Mouse (Mus musculus) forebrain, embryonic 14.5 days (tissue): ENCODE measurements around the gene Plod2. TPM values are rescaled to one million over a fixed set of nuclear protein-coding genes. Genes with fewer than 3 reads are reported as not detected.
A peak's percentile ranks its signal among the peaks of the same experiment; 100 is the strongest.

Experiments used
- ATAC-seq: fragments of 200-750 bp; cut with Nextera tagmentation; 2 replicates; pipeline ENCODE4 v1.8.0; 2017; ENCODE audit warnings: mild to moderate bottlenecking, moderate library complexity
- DNase-seq: peaks from one replicate; pipeline ENCODE4 v3.0.0-alpha.2; 2015; ENCODE audit warnings: low spot score
- H3K27ac ChIP-seq: fragments of 300-500 bp; sonication (generic); 2 replicates; pipeline ENCODE4 v1.5.1; 2014; ENCODE audit warnings: low read depth, mild to moderate bottlenecking, control low read depth, low read length, moderate library complexity
- H3K27me3 ChIP-seq: fragments of 300-500 bp; sonication (generic); replicated peaks from 2 replicates; pipeline ENCODE4 v1.6.1; 2014; ENCODE audit warnings: low read length, control low read depth, mixed read lengths; ENCODE audit not compliant: control insufficient read depth, insufficient read depth
- H3K36me3 ChIP-seq: fragments of 300-500 bp; sonication (generic); 2 replicates; pipeline ENCODE4 v1.6.1; 2014; ENCODE audit warnings: low read length, control low read depth; ENCODE audit not compliant: control insufficient read depth, insufficient read depth
- H3K4me1 ChIP-seq: fragments of 300-500 bp; sonication (generic); 2 replicates; pipeline ENCODE4 v1.6.1; 2014; ENCODE audit warnings: antibody characterized with exemption, low read length, control low read depth; ENCODE audit not compliant: control insufficient read depth, insufficient read depth
- H3K4me2 ChIP-seq: fragments of 300-500 bp; sonication (generic); 2 replicates; pipeline ENCODE4 v1.6.1; 2014; ENCODE audit warnings: mild to moderate bottlenecking, control low read depth, low read length
- H3K4me3 ChIP-seq: fragments of 300-500 bp; sonication (generic); 2 replicates; pipeline ENCODE4 v1.5.1; 2014; ENCODE audit warnings: low read depth, low read length, control low read depth
- H3K9ac ChIP-seq: fragments of 300-500 bp; sonication (generic); 2 replicates; pipeline ENCODE4 v1.6.1; 2014; ENCODE audit warnings: mild to moderate bottlenecking, low read length, control low read depth, moderate library complexity
- H3K9me3 ChIP-seq: fragments of 300-500 bp; sonication (generic); replicated peaks from 2 replicates; pipeline ENCODE4 v1.6.1; 2016; ENCODE audit warnings: low read length, control low read depth, mixed read lengths; ENCODE audit not compliant: control insufficient read depth
- WGBS: fragments of 180-500 bp; shearing (Covaris S2); extraction: QIAGEN DNeasy Blood & Tissue Kit; methylation state at CpG from one replicate; pipeline ENCODE4 v1.1.7; 2014; 5-methylcytosine and 5-hydroxymethylcytosine counted together
- polyA plus RNA-seq: library from polyadenylated mRNA; unstranded; fragments of >200 nt; fragmentation: Nextera tagmentation; extraction: Ambion mirVana; gene quantifications from 2 replicates; pipeline ENCODE4 v1.2.1, GENCODE M21; 2014

Gene Plod2
- polyA plus RNA-seq, 1 experiment from 2014 or later, result 10.4 TPM

DNA sequence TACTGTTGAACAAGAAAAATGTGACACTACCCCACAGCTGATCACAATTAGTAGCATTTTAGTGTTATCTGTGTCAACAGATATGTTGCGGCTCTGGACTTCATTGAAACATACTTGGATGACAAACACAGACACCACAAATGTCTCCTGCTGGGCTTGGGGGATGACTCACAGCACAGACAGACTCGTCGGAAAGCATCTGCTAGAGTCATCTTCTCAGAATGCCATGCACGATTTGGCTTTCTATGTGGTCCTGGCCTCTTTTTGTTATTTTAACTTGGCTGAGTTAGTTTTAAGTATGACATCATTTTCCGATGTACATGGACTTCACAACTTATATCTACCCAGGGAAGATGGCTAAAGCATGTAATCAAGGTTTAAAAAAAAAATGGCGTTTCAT is 4.3 kb upstream of the Plod2 start:
- Histone ChIP-seq H3K27ac (no peak overlapping the region), H3K4me3 (no peak overlapping the region), H3K9ac (no peak overlapping the region), H3K27me3 (no peaks in the 10 kb centered on the region), H3K4me1 (0 out of 2 replicates have a peak, but pooled peaks cover 4% of the 10 kb centered on the region), H3K36me3 (no peaks in the 10 kb centered on the region), H3K9me3 (no peaks in the 10 kb centered on the region), H3K4me2 (no peak overlapping the region)
- ATAC-seq, result no peak
- DNase-seq, result peak; percentile 42
- WGBS, result 42% methylated on average over 6 of the region's 6 CpGs

DNA sequence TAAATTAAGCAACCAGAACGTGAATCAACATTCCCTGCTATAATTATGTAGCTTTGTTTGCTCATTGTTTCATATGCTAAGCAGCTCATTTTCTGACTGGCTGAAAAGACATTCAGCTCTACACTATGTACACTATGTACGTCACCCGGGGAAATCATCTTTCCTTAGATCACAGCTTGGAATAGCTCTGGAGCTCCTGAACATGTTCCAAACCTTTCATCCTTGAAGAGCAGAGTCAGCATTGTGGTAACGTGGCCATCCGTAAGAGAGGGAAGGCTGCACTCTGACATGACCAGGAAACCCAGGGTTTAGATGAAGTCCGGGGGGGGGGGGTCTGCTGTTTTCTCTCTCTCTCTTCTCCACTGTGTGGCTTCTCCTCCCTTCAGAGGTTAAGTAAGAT is 3.8 kb upstream of the Plod2 start:
- Histone ChIP-seq H3K4me3 (no peak overlapping the region), H3K36me3 (no peaks in the 10 kb centered on the region), H3K9ac (no peak overlapping the region), H3K4me1 (0 out of 2 replicates have a peak, but pooled peaks cover 4% of the 10 kb centered on the region), H3K4me2 (no peak overlapping the region), H3K9me3 (no peaks in the 10 kb centered on the region), H3K27me3 (no peaks in the 10 kb centered on the region), H3K27ac (no peak overlapping the region)
- 24% methylated on average over 6 of the region's 6 CpGs for WGBS
- ATAC-seq, result peak; percentile 38; the same call in 1 of the 2 replicates
- peak; percentile 68 for DNase-seq

DNA sequence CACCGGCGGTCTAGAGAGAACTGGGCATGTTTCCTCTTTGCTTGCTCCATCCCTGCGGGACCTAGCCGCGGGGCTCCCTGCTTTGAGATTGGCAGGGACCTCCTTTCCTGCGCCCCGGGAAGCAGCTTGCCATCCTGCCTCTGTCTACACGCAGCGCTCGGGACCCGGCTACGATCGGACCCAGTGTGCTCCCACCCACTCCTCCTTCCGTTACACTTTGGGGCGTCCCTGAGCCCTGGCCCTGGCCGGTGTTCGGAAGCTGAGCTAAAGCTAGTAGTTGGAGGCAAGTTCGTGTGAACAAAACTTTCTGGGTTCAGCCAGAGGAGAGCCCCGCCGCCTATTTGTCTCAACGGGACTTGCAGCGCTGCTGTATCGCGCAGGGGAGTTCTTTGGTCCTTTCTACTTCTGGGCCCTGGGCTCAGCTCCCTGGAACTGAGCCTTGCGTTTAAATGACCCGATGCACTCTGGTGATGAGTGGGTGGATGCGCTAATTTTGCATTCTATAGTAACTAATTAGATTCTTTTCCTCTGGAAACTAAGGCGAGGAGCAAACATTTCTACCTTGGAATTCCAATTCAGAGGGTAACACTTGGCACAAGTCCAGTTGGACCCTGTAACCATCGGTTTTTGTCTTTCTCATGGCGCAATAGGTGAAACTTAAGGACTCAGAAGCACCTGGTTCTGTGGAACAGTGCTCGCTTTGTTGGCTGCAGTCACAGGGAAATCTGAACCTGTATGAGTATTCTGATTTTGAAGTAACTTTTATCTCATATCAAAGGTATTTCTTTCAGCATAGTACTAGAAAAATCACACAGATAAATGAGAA is 781 bp downstream of the Plod2 start:
- ATAC-seq (peak; percentile 73), DNase-seq (peak; percentile 70)
- H3K4me1 ChIP-seq, result peaks cover 4% of the 10 kb centered on the region; the same call in 1 of the 2 replicates
- H3K9me3 ChIP-seq, result no peaks in the 10 kb centered on the region
- peak overlapping the region; percentile 77 for H3K4me2 ChIP-seq
- H3K27ac ChIP-seq, result peak overlapping the region; percentile 72
- H3K4me3 ChIP-seq, result peak overlapping the region; percentile 76
- no peaks in the 10 kb centered on the region for H3K36me3 ChIP-seq
- WGBS, result under 1% methylated on average over 31 of the region's 31 CpGs
- H3K9ac ChIP-seq, result peak overlapping the region; percentile 83
- no peaks in the 10 kb centered on the region for H3K27me3 ChIP-seq

DNA sequence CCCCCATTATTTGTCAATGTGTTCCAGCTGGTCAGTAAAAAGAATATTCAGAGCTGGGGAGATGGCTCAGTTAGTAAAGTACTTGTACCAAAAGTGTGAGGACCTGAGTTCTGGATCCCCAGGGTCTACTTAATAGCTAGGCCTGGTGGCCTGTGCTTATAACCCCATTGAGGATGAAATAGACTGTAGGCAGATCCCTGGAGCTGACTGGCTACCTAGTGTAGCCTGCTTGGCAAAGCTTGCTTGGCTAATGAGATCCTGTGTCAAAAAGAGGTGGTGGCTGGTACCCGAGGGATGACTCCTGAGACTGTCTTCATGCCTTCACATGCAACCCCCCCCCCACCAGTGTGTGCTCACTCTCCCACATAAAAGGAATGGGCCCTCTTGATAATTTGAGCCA is 2.1 kb downstream of the Plod2 start:
- no peak for ATAC-seq
- no peak for DNase-seq
- Histone ChIP-seq H3K4me3 (no peak overlapping the region), H3K9ac (no peak overlapping the region), H3K27me3 (no peaks in the 10 kb centered on the region), H3K9me3 (no peaks in the 10 kb centered on the region), H3K36me3 (no peaks in the 10 kb centered on the region), H3K4me2 (no peak overlapping the region), H3K27ac (no peak overlapping the region), H3K4me1 (no peaks in the 10 kb centered on the region; the same call in 1 of the 2 replicates)
- WGBS, result 65% methylated on average over 1 of the region's 1 CpGs

DNA sequence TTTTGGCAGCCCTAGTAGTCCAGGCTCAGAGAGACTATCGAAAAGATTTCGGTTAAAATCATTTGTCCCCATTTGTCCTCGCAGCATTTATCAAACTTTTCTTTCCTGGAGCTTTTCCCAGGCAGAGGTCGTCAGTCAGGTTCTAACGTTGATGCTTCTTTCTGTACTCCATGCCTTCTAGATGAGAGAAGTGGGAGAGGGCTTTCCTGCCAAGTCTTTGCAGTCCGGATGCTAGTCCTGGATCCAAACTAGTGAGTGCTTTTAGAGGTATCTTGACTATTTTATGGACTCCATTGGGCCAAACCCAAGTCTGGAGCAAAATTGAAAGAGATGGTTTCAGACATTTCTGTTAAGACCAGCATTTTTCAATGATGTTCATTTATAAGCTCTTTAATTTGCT is 3.0 kb downstream of the Plod2 start:
- H3K4me2 ChIP-seq, result no peak overlapping the region
- no peaks in the 10 kb centered on the region for H3K36me3 ChIP-seq
- DNase-seq, result no peak
- H3K9ac ChIP-seq, result no peak overlapping the region
- no peak overlapping the region for H3K27ac ChIP-seq
- no peak overlapping the region for H3K4me3 ChIP-seq
- no peaks in the 10 kb centered on the region; the same call in 1 of the 2 replicates for H3K4me1 ChIP-seq
- 83% methylated on average over 6 of the region's 6 CpGs for WGBS
- H3K27me3 ChIP-seq, result no peaks in the 10 kb centered on the region
- no peak for ATAC-seq
- no peaks in the 10 kb centered on the region for H3K9me3 ChIP-seq

DNA sequence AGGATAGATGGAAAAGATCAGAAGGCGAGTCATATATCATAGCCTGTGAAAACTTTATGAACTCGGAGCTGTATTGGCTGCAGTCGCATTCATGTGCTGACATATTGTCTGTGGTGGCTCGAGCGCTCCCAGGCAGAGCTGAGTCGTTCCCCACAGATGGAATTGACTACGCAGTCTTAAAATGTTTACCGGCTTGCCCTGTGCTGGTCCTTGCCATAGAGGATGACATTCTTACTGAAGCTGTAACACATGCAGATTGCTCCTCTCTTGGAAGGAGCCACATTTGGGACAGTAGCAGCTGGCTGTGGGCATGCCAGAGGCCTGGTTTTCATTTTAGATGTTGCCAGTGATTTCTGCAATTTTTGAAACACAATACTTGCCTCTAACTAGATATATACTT is 4.4 kb downstream of the Plod2 start:
- H3K36me3 ChIP-seq, result no peaks in the 10 kb centered on the region
- H3K9ac ChIP-seq, result no peak overlapping the region
- no peaks in the 10 kb centered on the region; the same call in 1 of the 2 replicates for H3K4me1 ChIP-seq
- no peak overlapping the region for H3K27ac ChIP-seq
- ATAC-seq (no peak), DNase-seq (no peak)
- H3K4me3 ChIP-seq, result no peak overlapping the region
- WGBS, result 91% methylated on average over 8 of the region's 8 CpGs
- H3K27me3 ChIP-seq, result no peaks in the 10 kb centered on the region
- no peak overlapping the region for H3K4me2 ChIP-seq
- H3K9me3 ChIP-seq, result no peaks in the 10 kb centered on the region

DNA sequence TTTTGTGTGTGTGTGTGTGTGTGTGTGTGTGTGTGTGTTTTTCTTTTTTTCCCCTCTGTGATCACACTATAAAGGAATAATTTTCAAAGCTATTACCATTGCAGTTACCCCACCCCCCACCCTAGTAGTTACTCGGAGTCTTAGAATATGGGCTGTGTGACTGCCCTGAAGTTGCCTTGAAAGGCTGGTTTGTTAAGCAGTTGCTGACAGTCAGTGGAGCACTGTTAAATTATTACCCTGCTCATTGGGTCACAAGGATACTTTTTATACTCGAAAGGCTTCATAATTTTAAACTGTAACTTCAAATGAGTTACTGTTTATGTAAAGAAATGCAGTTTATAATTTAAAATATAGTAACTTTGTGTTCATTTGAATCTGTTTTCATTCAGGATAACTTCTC is 5.1 kb downstream of the Plod2 start:
- ATAC-seq (no peak), DNase-seq (no peak)
- Histone ChIP-seq H3K36me3 (no peaks in the 10 kb centered on the region), H3K27ac (no peak overlapping the region), H3K27me3 (no peaks in the 10 kb centered on the region), H3K9me3 (no peaks in the 10 kb centered on the region), H3K9ac (no peak overlapping the region), H3K4me2 (no peak overlapping the region), H3K4me1 (no peaks in the 10 kb centered on the region; the same call in 1 of the 2 replicates), H3K4me3 (no peak overlapping the region)
- WGBS, result 52% methylated on average over 2 of the region's 2 CpGs

DNA sequence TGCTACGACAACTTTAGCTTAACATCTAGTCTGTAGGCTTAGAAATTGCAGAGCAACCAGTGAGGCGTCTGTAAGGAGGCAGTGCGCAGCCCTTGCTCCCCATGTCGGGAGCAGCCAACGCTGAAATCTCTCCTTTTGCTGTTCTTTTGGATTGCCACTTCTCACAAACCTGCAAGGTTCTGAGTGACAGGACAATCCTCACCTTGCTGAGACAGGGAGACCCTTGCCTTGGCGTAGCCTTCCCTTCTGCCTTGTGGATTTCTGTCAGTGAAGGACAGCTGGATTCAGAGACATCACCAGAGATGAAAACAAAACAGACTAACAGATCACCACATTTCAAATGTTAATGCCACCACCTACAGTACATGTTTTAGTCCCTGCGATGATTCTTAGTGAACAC is 5.8 kb downstream of the Plod2 start:
- Histone ChIP-seq H3K4me2 (no peak overlapping the region), H3K9ac (no peak overlapping the region), H3K4me1 (no peaks in the 10 kb centered on the region; the same call in 1 of the 2 replicates), H3K27me3 (no peaks in the 10 kb centered on the region), H3K36me3 (no peaks in the 10 kb centered on the region), H3K4me3 (no peak overlapping the region), H3K27ac (no peak overlapping the region), H3K9me3 (no peaks in the 10 kb centered on the region)
- DNase-seq, result no peak
- WGBS, result 94% methylated on average over 7 of the region's 7 CpGs
- no peak for ATAC-seq

DNA sequence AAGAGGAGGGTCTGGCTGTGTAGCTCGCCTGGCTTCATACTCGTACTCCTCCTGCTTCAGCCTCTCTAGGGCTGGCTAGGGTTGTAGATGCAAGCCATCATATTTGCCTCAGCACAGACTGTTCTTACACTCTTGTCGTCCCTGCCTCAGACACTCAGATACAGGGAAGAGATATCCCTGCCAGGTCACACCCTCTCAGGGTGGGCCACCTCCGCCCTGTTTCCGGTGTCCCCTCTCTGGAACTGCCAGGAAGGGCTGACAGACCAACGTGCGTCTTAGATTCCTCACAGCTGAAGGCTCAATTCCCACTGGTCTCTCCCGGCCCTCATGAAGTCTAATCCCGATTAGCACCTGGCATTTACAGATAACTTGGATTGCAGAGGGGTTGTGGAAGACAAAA is 6.6 kb downstream of the Plod2 start:
- ATAC-seq, result no peak
- no peak overlapping the region for H3K27ac ChIP-seq
- DNase-seq, result no peak
- no peaks in the 10 kb centered on the region; the same call in 1 of the 2 replicates for H3K4me1 ChIP-seq
- no peak overlapping the region for H3K4me2 ChIP-seq
- H3K9ac ChIP-seq, result no peak overlapping the region
- no peaks in the 10 kb centered on the region for H3K36me3 ChIP-seq
- WGBS, result 86% methylated on average over 9 of the region's 9 CpGs
- no peaks in the 10 kb centered on the region for H3K9me3 ChIP-seq
- H3K27me3 ChIP-seq, result no peaks in the 10 kb centered on the region
- no peak overlapping the region for H3K4me3 ChIP-seq
